Mouse (Mus musculus): Measurements from ENCODE around the gene Runx2. TPM values are rescaled to one million over a fixed set of nuclear protein-coding genes. Genes with fewer than 3 reads are reported as not detected.

Runx2 gene
- polyA plus RNA-seq, 1 experiment from 2014 or later, result 28.9 TPM

DNA sequence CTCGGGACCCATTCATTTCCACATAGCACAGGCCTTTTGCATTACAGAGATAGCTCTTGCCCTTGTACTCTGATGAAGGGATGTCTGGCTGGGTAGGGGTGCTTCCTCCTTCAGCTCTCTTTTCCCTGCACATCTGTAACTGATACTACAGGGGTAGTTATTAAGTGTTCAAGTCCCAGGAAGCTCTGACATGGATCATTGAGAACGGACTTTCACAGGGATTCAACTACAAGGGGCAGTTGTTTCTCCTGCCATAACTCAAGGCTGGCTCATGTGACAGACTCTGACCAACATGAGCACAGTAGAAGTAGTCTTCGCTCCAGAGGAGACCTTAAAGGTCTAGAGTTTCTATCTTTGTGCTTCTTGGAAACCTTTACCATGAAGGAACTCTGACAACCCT, 226.1 kb downstream of the Runx2 start:
- no peaks in the 10 kb centered on the region for H3K9me3 ChIP-seq (ENCODE audit: control insufficient read depth, low read length)
- no peak overlapping the region for H3K4me2 ChIP-seq (ENCODE audit: low read depth, low read length)
- 0 out of 2 replicates have a peak, but pooled peaks cover 10% of the 10 kb centered on the region for H3K4me1 ChIP-seq (ENCODE audit: control insufficient read depth, insufficient read depth, low read length)
- 53% methylated on average over 3 of the region's 3 CpGs for WGBS
- no peak for ATAC-seq (ENCODE audit: low read depth)
- no peaks in the 10 kb centered on the region for H3K27me3 ChIP-seq (replicated peaks; ENCODE audit: control insufficient read depth, insufficient read depth, low read length)
- no peak overlapping the region for H3K9ac ChIP-seq (ENCODE audit: low read depth, low read length)
- 0 out of 2 replicates have a peak overlapping the region, but pooled peaks have one; percentile 8 for H3K27ac ChIP-seq (replicated peaks; ENCODE audit: low read depth, low read length)
- no peak overlapping the region for H3K4me3 ChIP-seq (ENCODE audit: low read depth, low read length)
- DNase-seq (ENCODE audit: low spot score), result no peak
- H3K36me3 ChIP-seq (ENCODE audit: control insufficient read depth, insufficient read depth, low read length), result no peaks in the 10 kb centered on the region

GRCm38 (mm10) chr17:44588020-44588419, 226.6 kb downstream of the Runx2 start:
- no peak overlapping the region for H3K9ac ChIP-seq (ENCODE audit: low read depth, low read length)
- H3K4me2 ChIP-seq (ENCODE audit: low read depth, low read length), result no peak overlapping the region
- no peak overlapping the region for H3K4me3 ChIP-seq (ENCODE audit: low read depth, low read length)
- H3K27me3 ChIP-seq (replicated peaks; ENCODE audit: control insufficient read depth, insufficient read depth, low read length), result no peaks in the 10 kb centered on the region
- ATAC-seq (ENCODE audit: low read depth) (peak; percentile 48; the same call in 1 of the 2 replicates), DNase-seq (ENCODE audit: low spot score) (peak; percentile 60)
- no peaks in the 10 kb centered on the region for H3K36me3 ChIP-seq (ENCODE audit: control insufficient read depth, insufficient read depth, low read length)
- 0 out of 2 replicates have a peak, but pooled peaks cover 10% of the 10 kb centered on the region for H3K4me1 ChIP-seq (ENCODE audit: control insufficient read depth, insufficient read depth, low read length)
- WGBS, result 27% methylated on average over 3 of the region's 3 CpGs
- no peak overlapping the region for H3K27ac ChIP-seq (replicated peaks; ENCODE audit: low read depth, low read length)
- H3K9me3 ChIP-seq (ENCODE audit: control insufficient read depth, low read length), result no peaks in the 10 kb centered on the region

DNA sequence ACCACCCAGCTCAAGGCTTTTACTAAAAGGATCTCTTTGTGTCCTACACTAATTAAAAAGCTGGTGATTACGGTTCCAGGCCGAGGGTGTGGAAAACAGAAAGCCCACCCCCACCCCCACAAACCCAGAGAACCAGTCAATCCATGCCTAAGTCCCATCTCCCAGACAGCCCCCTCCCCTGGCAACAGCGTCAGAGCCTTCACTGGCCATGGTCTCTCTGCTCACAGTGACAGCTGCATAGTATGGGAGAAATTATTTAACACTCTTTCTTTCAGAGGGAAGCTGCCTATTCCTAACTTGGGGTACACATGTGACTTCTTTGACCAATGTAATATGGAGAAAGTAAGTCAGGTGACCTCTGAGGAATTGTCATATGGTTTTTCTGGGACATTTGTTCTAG, 228.4 kb downstream of the Runx2 start:
- Histone ChIP-seq H3K27me3 (replicated peaks; ENCODE audit: control insufficient read depth, insufficient read depth, low read length) (no peaks in the 10 kb centered on the region), H3K4me3 (ENCODE audit: low read depth, low read length) (no peak overlapping the region), H3K9me3 (ENCODE audit: control insufficient read depth, low read length) (no peaks in the 10 kb centered on the region), H3K36me3 (ENCODE audit: control insufficient read depth, insufficient read depth, low read length) (no peaks in the 10 kb centered on the region), H3K4me2 (ENCODE audit: low read depth, low read length) (no peak overlapping the region), H3K4me1 (ENCODE audit: control insufficient read depth, insufficient read depth, low read length) (0 out of 2 replicates have a peak, but pooled peaks cover 7% of the 10 kb centered on the region), H3K9ac (ENCODE audit: low read depth, low read length) (no peak overlapping the region), H3K27ac (replicated peaks; ENCODE audit: low read depth, low read length) (no peak overlapping the region)
- DNase-seq (ENCODE audit: low spot score), result no peak
- 73% methylated on average over 3 of the region's 3 CpGs for WGBS
- no peak for ATAC-seq (ENCODE audit: low read depth)

GRCm38 (mm10) chr17:44584781-44585180, 229.8 kb downstream of the Runx2 start:
- no peak for DNase-seq (ENCODE audit: low spot score)
- Histone ChIP-seq H3K27me3 (replicated peaks; ENCODE audit: control insufficient read depth, insufficient read depth, low read length) (no peaks in the 10 kb centered on the region), H3K36me3 (ENCODE audit: control insufficient read depth, insufficient read depth, low read length) (no peaks in the 10 kb centered on the region), H3K9me3 (ENCODE audit: control insufficient read depth, low read length) (no peaks in the 10 kb centered on the region), H3K27ac (replicated peaks; ENCODE audit: low read depth, low read length) (no peak overlapping the region), H3K9ac (ENCODE audit: low read depth, low read length) (no peak overlapping the region), H3K4me3 (ENCODE audit: low read depth, low read length) (no peak overlapping the region), H3K4me2 (ENCODE audit: low read depth, low read length) (no peak overlapping the region), H3K4me1 (ENCODE audit: control insufficient read depth, insufficient read depth, low read length) (0 out of 2 replicates have a peak, but pooled peaks cover 7% of the 10 kb centered on the region)
- WGBS, result 60% methylated on average over 6 of the region's 6 CpGs
- ATAC-seq (ENCODE audit: low read depth), result no peak

DNA sequence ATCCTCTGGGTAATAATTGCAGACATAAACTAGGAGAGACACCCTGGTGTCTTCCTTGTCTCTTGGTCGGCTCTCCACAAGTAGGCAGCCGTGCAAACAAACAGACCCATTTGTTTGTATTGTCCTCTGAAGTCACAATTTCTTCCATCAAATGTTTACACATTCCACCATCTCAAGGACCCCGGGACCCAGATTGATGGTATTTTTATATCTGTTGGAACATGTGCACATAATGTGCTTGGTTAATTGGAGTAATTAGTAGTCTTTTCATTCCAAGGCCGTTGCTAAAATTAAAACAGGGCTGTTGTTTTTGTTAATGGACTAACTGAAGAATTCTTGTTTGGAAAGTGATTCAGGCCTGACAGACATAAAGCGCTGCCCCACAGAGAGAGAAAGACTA, 236.8 kb downstream of the Runx2 start:
- Histone ChIP-seq H3K4me1 (ENCODE audit: control insufficient read depth, insufficient read depth, low read length) (no peaks in the 10 kb centered on the region), H3K9me3 (ENCODE audit: control insufficient read depth, low read length) (no peaks in the 10 kb centered on the region), H3K36me3 (ENCODE audit: control insufficient read depth, insufficient read depth, low read length) (no peaks in the 10 kb centered on the region), H3K4me3 (ENCODE audit: low read depth, low read length) (no peak overlapping the region), H3K4me2 (ENCODE audit: low read depth, low read length) (no peak overlapping the region), H3K9ac (ENCODE audit: low read depth, low read length) (no peak overlapping the region), H3K27ac (replicated peaks; ENCODE audit: low read depth, low read length) (no peak overlapping the region), H3K27me3 (replicated peaks; ENCODE audit: control insufficient read depth, insufficient read depth, low read length) (no peaks in the 10 kb centered on the region)
- WGBS, result 48% methylated on average over 5 of the region's 5 CpGs
- ATAC-seq (ENCODE audit: low read depth) (no peak), DNase-seq (ENCODE audit: low spot score) (no peak)

- Histone ChIP-seq H3K4me1 (ENCODE audit: control insufficient read depth, insufficient read depth, low read length) (no peaks in the 10 kb centered on the region), H3K9ac (ENCODE audit: low read depth, low read length) (no peak overlapping the region), H3K36me3 (ENCODE audit: control insufficient read depth, insufficient read depth, low read length) (no peaks in the 10 kb centered on the region), H3K4me2 (ENCODE audit: low read depth, low read length) (no peak overlapping the region), H3K9me3 (ENCODE audit: control insufficient read depth, low read length) (no peaks in the 10 kb centered on the region), H3K27ac (replicated peaks; ENCODE audit: low read depth, low read length) (no peak overlapping the region), H3K27me3 (replicated peaks; ENCODE audit: control insufficient read depth, insufficient read depth, low read length) (no peaks in the 10 kb centered on the region), H3K4me3 (ENCODE audit: low read depth, low read length) (no peak overlapping the region)
- DNase-seq (ENCODE audit: low spot score) (no peak), ATAC-seq (ENCODE audit: low read depth) (no peak)
- WGBS, result 79% methylated on average over 5 of the region's 5 CpGs
Measured at GRCm38 (mm10) chr17:44570899-44571298, 243.7 kb downstream of the Runx2 start.

GRCm38 (mm10) chr17:44569020-44569621, 245.5 kb downstream of the Runx2 start:
- Histone ChIP-seq H3K27ac (replicated peaks; ENCODE audit: low read depth, low read length) (no peak overlapping the region), H3K9ac (ENCODE audit: low read depth, low read length) (no peak overlapping the region), H3K4me1 (ENCODE audit: control insufficient read depth, insufficient read depth, low read length) (peaks cover 9% of the 10 kb centered on the region; the same call in 1 of the 2 replicates), H3K9me3 (ENCODE audit: control insufficient read depth, low read length) (no peaks in the 10 kb centered on the region), H3K4me3 (ENCODE audit: low read depth, low read length) (no peak overlapping the region), H3K4me2 (ENCODE audit: low read depth, low read length) (no peak overlapping the region), H3K27me3 (replicated peaks; ENCODE audit: control insufficient read depth, insufficient read depth, low read length) (no peaks in the 10 kb centered on the region), H3K36me3 (ENCODE audit: control insufficient read depth, insufficient read depth, low read length) (no peaks in the 10 kb centered on the region)
- DNase-seq (ENCODE audit: low spot score) (no peak), ATAC-seq (ENCODE audit: low read depth) (no peak)
- 87% methylated on average over 8 of the region's 8 CpGs for WGBS

GRCm38 (mm10) chr17:44566992-44567391, 247.6 kb downstream of the Runx2 start:
- Histone ChIP-seq H3K9me3 (ENCODE audit: control insufficient read depth, low read length) (no peaks in the 10 kb centered on the region), H3K36me3 (ENCODE audit: control insufficient read depth, insufficient read depth, low read length) (no peaks in the 10 kb centered on the region), H3K27me3 (replicated peaks; ENCODE audit: control insufficient read depth, insufficient read depth, low read length) (no peaks in the 10 kb centered on the region; the same call in 1 of the 2 replicates), H3K4me1 (ENCODE audit: control insufficient read depth, insufficient read depth, low read length) (peaks cover 9% of the 10 kb centered on the region; the same call in 1 of the 2 replicates), H3K27ac (replicated peaks; ENCODE audit: low read depth, low read length) (no peak overlapping the region), H3K4me3 (ENCODE audit: low read depth, low read length) (no peak overlapping the region), H3K9ac (ENCODE audit: low read depth, low read length) (no peak overlapping the region), H3K4me2 (ENCODE audit: low read depth, low read length) (no peak overlapping the region)
- DNase-seq (ENCODE audit: low spot score) (no peak), ATAC-seq (ENCODE audit: low read depth) (no peak)
- WGBS, result 79% methylated on average over 5 of the region's 5 CpGs

All from embryonic facial prominence, embryonic 14.5 days (tissue).